Mouse (Mus musculus) limb, embryonic 15.5 days (tissue): Measurements from ENCODE around the gene Fibin. TPM values are rescaled to one million over a fixed set of nuclear protein-coding genes. Genes with fewer than 3 reads are reported as not detected.

Source experiments
- polyA plus RNA-seq: library from polyadenylated mRNA; unstranded; fragments of >200 nt; fragmentation: Nextera tagmentation; extraction: Ambion mirVana; gene quantifications from 2 replicates; pipeline ENCODE4 v1.2.1, GENCODE M21; 2015

The Fibin gene
- polyA plus RNA-seq, 1 experiment from 2014 or later: 119 TPM

Other genes starting within 250 kb of the Fibin start
- gene Bbox1, start 48.6 kb downstream of the Fibin start, polyA plus RNA-seq: 0.88 and 1.2 TPM in 2 replicates
- not detected in 2 replicates for gene Slc5a12, start 234.1 kb upstream of the Fibin start, polyA plus RNA-seq